Mouse (Mus musculus): ENCODE measurements around the gene Cyba. TPM values are rescaled to one million over a fixed set of nuclear protein-coding genes. Genes with fewer than 3 reads are reported as not detected.

Cyba gene
- total and polyA plus RNA-seq, 3 experiments, result 450 to 1,119 (median 848) TPM

DNA sequence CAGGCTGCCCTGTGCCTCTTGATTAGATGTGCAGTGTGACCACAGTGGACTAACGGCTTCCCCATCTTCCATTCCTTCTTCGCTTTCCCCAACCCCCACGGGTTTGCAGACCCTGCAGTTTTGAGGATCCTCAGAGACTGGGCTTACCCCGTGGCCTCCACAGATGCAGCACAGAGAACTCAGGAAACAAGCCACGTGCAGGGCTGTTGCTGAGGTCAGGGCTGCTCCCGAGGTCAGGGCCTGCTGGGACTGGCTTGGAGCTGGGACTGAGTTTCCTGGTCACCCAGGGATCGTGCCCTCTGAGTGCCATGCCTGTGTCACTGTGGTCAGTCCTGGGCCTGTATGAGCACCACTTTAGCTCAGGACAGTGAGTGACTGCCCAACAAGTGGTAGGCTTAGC, 32.3 kb upstream of the Cyba start:
- Histone ChIP-seq H3K9ac (ENCODE audit: insufficient read depth, low read depth) (no peak overlapping the region), H3K27ac (ENCODE audit: insufficient read depth, low read depth) (no peak overlapping the region), H3K4me2 (ENCODE audit: insufficient read depth, low read depth, poor library complexity, severe bottlenecking) (no peak overlapping the region), H3K9me3 (replicated peaks; ENCODE audit: low read length) (peaks cover 3% of the 10 kb centered on the region), H3K4me3 (replicated peaks in 1 of 3; ENCODE audit: low read depth in 2 of 3, low read length in 2 of 3, poor library complexity in 1 of 3) (no peak overlapping the region), H3K4me1 (ENCODE audit: control insufficient read depth in 1 of 2, insufficient read depth in 2 of 2) (peaks cover 7 to 29% of the 10 kb centered on the region in 2 experiments), H3K79me2 (replicated peaks; ENCODE audit: control insufficient read depth, extremely low read depth, insufficient read depth, poor library complexity, severe bottlenecking) (no peaks in the 10 kb centered on the region), H3K27me3 (replicated peaks) (peaks cover 21% of the 10 kb centered on the region), H3K36me3 (replicated peaks in 1 of 2; ENCODE audit: control insufficient read depth in 1 of 2, insufficient read depth in 1 of 2, low read length in 1 of 2) (peaks cover 19 to 51% of the 10 kb centered on the region in 2 experiments)
- TF ChIP-seq ETS1 (conservative IDR thresholded peaks at IDR 0.05; ENCODE audit: low read depth, low read length) (no peak), HCFC1 (IDR thresholded peaks at IDR 0.05; ENCODE audit: low read depth, low read length) (no peak), USF2 (conservative IDR thresholded peaks at IDR 0.05; ENCODE audit: low read depth, low read length) (no peak), JUND (conservative IDR thresholded peaks at IDR 0.05; ENCODE audit: low read depth, low read length) (no peak), ZC3H11A (IDR thresholded peaks at IDR 0.05; ENCODE audit: low read depth, low read length) (no peak), E2F4 (IDR thresholded peaks at IDR 0.05; ENCODE audit: insufficient replicate concordance, low read depth, low read length) (no peak), JUN (IDR thresholded peaks at IDR 0.05; ENCODE audit: insufficient read depth, low read depth, low read length) (no peak), BHLHE40 (IDR thresholded peaks at IDR 0.05; ENCODE audit: low read depth, low read length) (no peak), RCOR1 (conservative IDR thresholded peaks at IDR 0.05; ENCODE audit: low read depth, low read length) (no peak), POLR2A (IDR thresholded peaks at IDR 0.05; ENCODE audit: low read depth, low read length) (no peak), USF1 (IDR thresholded peaks at IDR 0.05; ENCODE audit: low read depth, low read length) (no peak), EP300 (IDR thresholded peaks at IDR 0.05; ENCODE audit: low read length) (no peak), MAFK (IDR thresholded peaks at IDR 0.05; ENCODE audit: insufficient replicate concordance, low read length) (no peak), IRF4 (IDR thresholded peaks at IDR 0.05; ENCODE audit: low read depth, low read length) (no peak), MXI1 (IDR thresholded peaks at IDR 0.05; ENCODE audit: low read depth, low read length) (no peak), ZKSCAN1 (IDR thresholded peaks at IDR 0.05; ENCODE audit: borderline replicate concordance, low read depth, low read length) (no peak), MEF2A (IDR thresholded peaks at IDR 0.05; ENCODE audit: borderline replicate concordance, low read depth, low read length) (no peak), GABPA (IDR thresholded peaks at IDR 0.05; ENCODE audit: insufficient replicate concordance, low read depth, low read length) (no peak), ZNF384 (IDR thresholded peaks at IDR 0.05; ENCODE audit: low read depth, low read length) (no peak)
- dilution Hi-C loops (cut with MboI; ENCODE audit: extremely low pct_ligation_motif_present, extremely low pct_unique_long_range_greater_than_20kb, low sequenced_read_pairs), result no loop called here
- in situ Hi-C loops (cut with MboI; ENCODE audit: low pct_ligation_motif_present, low pct_unique_long_range_greater_than_20kb, low sequenced_read_pairs), result no loop called here
- no peak for DNase-seq (ENCODE audit: extremely low read depth)

Data from CH12.LX (cell line).